Mouse (Mus musculus) forebrain, embryonic 12.5 days (tissue): ENCODE measurements around the gene 4930524B15Rik. TPM values are rescaled to one million over a fixed set of nuclear protein-coding genes. Genes with fewer than 3 reads are reported as not detected.

Experiments used
- ATAC-seq: fragments of 200-750 bp; cut with Nextera tagmentation; 2 replicates; pipeline ENCODE4 v1.8.0; 2017; ENCODE audit warnings: moderate TSS enrichment; ENCODE audit not compliant: low FRiP score
- H3K27ac ChIP-seq: fragments of 300-500 bp; sonication (generic); 2 replicates; pipeline ENCODE4 v1.5.1; 2016; ENCODE audit warnings: mild to moderate bottlenecking
- H3K27me3 ChIP-seq: fragments of 300-500 bp; sonication (generic); 2 replicates; pipeline ENCODE4 v1.6.1; 2016; ENCODE audit warnings: mild to moderate bottlenecking
- H3K36me3 ChIP-seq: fragments of 300-500 bp; sonication (generic); replicated peaks from 2 replicates; pipeline ENCODE4 v1.6.1; 2016; ENCODE audit warnings: mild to moderate bottlenecking
- H3K4me1 ChIP-seq: fragments of 300-500 bp; sonication (generic); 2 replicates; pipeline ENCODE4 v1.6.1; 2016
- H3K4me2 ChIP-seq: fragments of 300-500 bp; sonication (generic); 2 replicates; pipeline ENCODE4 v1.6.1; 2016; ENCODE audit warnings: mild to moderate bottlenecking, moderate library complexity
- H3K4me3 ChIP-seq: fragments of 300-500 bp; sonication (generic); replicated peaks from 2 replicates; pipeline ENCODE4 v1.5.1; 2016; ENCODE audit warnings: mild to moderate bottlenecking
- H3K9ac ChIP-seq: fragments of 300-500 bp; sonication (generic); 2 replicates; pipeline ENCODE4 v1.6.1; 2016; ENCODE audit warnings: mild to moderate bottlenecking
- H3K9me3 ChIP-seq: fragments of 300-500 bp; sonication (generic); 2 replicates; pipeline ENCODE4 v1.6.1; 2016
- WGBS: fragments of 180-500 bp; shearing (Covaris S2); methylation state at CpG from one replicate; pipeline ENCODE4 v1.1.7; 2016; 5-methylcytosine and 5-hydroxymethylcytosine counted together
- polyA plus RNA-seq: library from polyadenylated mRNA; unstranded; fragments of >200 nt; fragmentation: Nextera tagmentation; extraction: Ambion mirVana; gene quantifications from 2 replicates; pipeline ENCODE4 v1.2.1, GENCODE M21; 2016

4930524B15Rik gene
- polyA plus RNA-seq = 0.09 and 0.15 TPM in 2 replicates

- Histone ChIP-seq H3K4me3 (peak within 1 kb of the TSS; percentile 29), H3K4me1 (peaks cover 6% of the 10 kb centered on the region), H3K27me3 (no peaks in the 10 kb centered on the region), H3K27ac (no peak within 1 kb of the TSS), H3K9ac (0 out of 2 replicates have a peak within 1 kb of the TSS, but pooled peaks have one; percentile 40), H3K4me2 (peak within 1 kb of the TSS; percentile 49), H3K36me3 (no peaks in the 10 kb centered on the region), H3K9me3 (no peaks in the 10 kb centered on the region)
- WGBS = 50% methylated on average over 49 of the region's 49 CpGs
- ATAC-seq = peak; percentile 75
Measured at GRCm38 (mm10) chr11:31965256-31966134, at the start of gene 4930524B15Rik. Gene 4930524B15Rik, plus strand, starts transcription at chr11:31965592.

- no peaks in the 10 kb centered on the region for H3K27me3 ChIP-seq
- H3K4me1 ChIP-seq = peaks cover 2% of the 10 kb centered on the region; the same call in 1 of the 2 replicates
- no peak overlapping the region for H3K9ac ChIP-seq
- H3K36me3 ChIP-seq = peaks cover 5% of the 10 kb centered on the region
- H3K4me3 ChIP-seq = no peak overlapping the region
- no peak overlapping the region for H3K27ac ChIP-seq
- ATAC-seq = no peak
- H3K4me2 ChIP-seq = no peak overlapping the region
- WGBS = 95% methylated on average over 1 of the region's 1 CpGs
- no peaks in the 10 kb centered on the region for H3K9me3 ChIP-seq
Measured at GRCm38 (mm10) chr11:31917769-31918168, 47.6 kb upstream of the 4930524B15Rik start.

GRCm38 (mm10) chr11:31930051-31930450, 35.3 kb upstream of the 4930524B15Rik start:
- Histone ChIP-seq H3K27me3 (no peaks in the 10 kb centered on the region), H3K36me3 (peaks cover 47% of the 10 kb centered on the region)
- 95% methylated on average over 10 of the region's 10 CpGs for WGBS

GRCm38 (mm10) chr11:31935652-31936051, 29.7 kb upstream of the 4930524B15Rik start:
- Histone ChIP-seq H3K9me3 (no peaks in the 10 kb centered on the region), H3K4me3 (no peak overlapping the region), H3K27me3 (no peaks in the 10 kb centered on the region), H3K4me1 (peaks cover under 1% of the 10 kb centered on the region; the same call in 1 of the 2 replicates), H3K9ac (no peak overlapping the region), H3K4me2 (no peak overlapping the region), H3K27ac (no peak overlapping the region), H3K36me3 (peaks cover 18% of the 10 kb centered on the region)
- 62% methylated on average over 4 of the region's 4 CpGs for WGBS
- ATAC-seq = no peak

More at GRCm38 (mm10) chr11:31930051-31930450, 35.3 kb upstream of the 4930524B15Rik start:
- Histone ChIP-seq H3K4me1 (no peaks in the 10 kb centered on the region), H3K27ac (no peak overlapping the region), H3K4me2 (no peak overlapping the region), H3K9me3 (no peaks in the 10 kb centered on the region), H3K9ac (no peak overlapping the region), H3K4me3 (no peak overlapping the region)
- no peak for ATAC-seq

GRCm38 (mm10) chr11:31936910-31937525, 28.4 kb upstream of the 4930524B15Rik start:
- WGBS = 93% methylated on average over 10 of the region's 10 CpGs
- Histone ChIP-seq H3K36me3 (peaks cover 6% of the 10 kb centered on the region), H3K27ac (no peak overlapping the region)

GRCm38 (mm10) chr11:31940898-31941639, 24.3 kb upstream of the 4930524B15Rik start:
- Histone ChIP-seq H3K27me3 (no peaks in the 10 kb centered on the region), H3K4me2 (no peak overlapping the region), H3K4me3 (no peak overlapping the region), H3K9me3 (no peaks in the 10 kb centered on the region), H3K4me1 (peaks cover 12% of the 10 kb centered on the region), H3K36me3 (no peaks in the 10 kb centered on the region), H3K9ac (no peak overlapping the region), H3K27ac (peak overlapping the region; percentile 27; the same call in 1 of the 2 replicates)
- peak; percentile 66 for ATAC-seq
- 76% methylated on average over 13 of the region's 13 CpGs for WGBS

More at GRCm38 (mm10) chr11:31936910-31937525, 28.4 kb upstream of the 4930524B15Rik start:
- H3K9ac ChIP-seq = no peak overlapping the region
- no peak for ATAC-seq
- peaks cover 12% of the 10 kb centered on the region for H3K4me1 ChIP-seq
- H3K4me2 ChIP-seq = no peak overlapping the region
- H3K27me3 ChIP-seq = no peaks in the 10 kb centered on the region
- no peaks in the 10 kb centered on the region for H3K9me3 ChIP-seq
- no peak overlapping the region for H3K4me3 ChIP-seq

GRCm38 (mm10) chr11:31941640-31942638, 23.5 kb upstream of the 4930524B15Rik start:
- ATAC-seq = no peak
- no peak overlapping the region for H3K27ac ChIP-seq
- 89% methylated on average over 4 of the region's 4 CpGs for WGBS

GRCm38 (mm10) chr11:31945471-31945870, 19.9 kb upstream of the 4930524B15Rik start:
- WGBS = 85% methylated on average over 3 of the region's 3 CpGs
- ATAC-seq = no peak
- Histone ChIP-seq H3K27ac (no peak overlapping the region), H3K9ac (no peak overlapping the region), H3K36me3 (no peaks in the 10 kb centered on the region), H3K9me3 (no peaks in the 10 kb centered on the region), H3K4me1 (peaks cover 24% of the 10 kb centered on the region), H3K27me3 (peaks cover 4% of the 10 kb centered on the region; the same call in 1 of the 2 replicates), H3K4me3 (no peak overlapping the region), H3K4me2 (no peak overlapping the region)

More at GRCm38 (mm10) chr11:31941640-31942638, 23.5 kb upstream of the 4930524B15Rik start:
- H3K36me3 ChIP-seq = no peaks in the 10 kb centered on the region
- no peaks in the 10 kb centered on the region for H3K9me3 ChIP-seq
- H3K4me1 ChIP-seq = peaks cover 12% of the 10 kb centered on the region
- H3K27me3 ChIP-seq = no peaks in the 10 kb centered on the region
- H3K9ac ChIP-seq = no peak overlapping the region
- no peak overlapping the region for H3K4me2 ChIP-seq
- H3K4me3 ChIP-seq = no peak overlapping the region

GRCm38 (mm10) chr11:31948462-31949330, 16.7 kb upstream of the 4930524B15Rik start:
- peaks cover 8% of the 10 kb centered on the region; the same call in 1 of the 2 replicates for H3K27me3 ChIP-seq
- H3K27ac ChIP-seq = no peak overlapping the region
- peak; percentile 61 for ATAC-seq
- H3K4me1 ChIP-seq = peaks cover 11% of the 10 kb centered on the region
- 12% methylated on average over 15 of the region's 15 CpGs for WGBS
- no peaks in the 10 kb centered on the region for H3K9me3 ChIP-seq
- no peaks in the 10 kb centered on the region for H3K36me3 ChIP-seq
- H3K9ac ChIP-seq = peak overlapping the region; percentile 55
- H3K4me3 ChIP-seq = peak overlapping the region; percentile 41
- peak overlapping the region; percentile 56 for H3K4me2 ChIP-seq

- H3K4me1 ChIP-seq = peaks cover 11% of the 10 kb centered on the region
- H3K9ac ChIP-seq = peak overlapping the region; percentile 55
- H3K4me3 ChIP-seq = peak overlapping the region; percentile 41
- no peaks in the 10 kb centered on the region for H3K36me3 ChIP-seq
- WGBS = 2% methylated on average over 17 of the region's 17 CpGs
- no peak overlapping the region for H3K27ac ChIP-seq
- no peaks in the 10 kb centered on the region for H3K9me3 ChIP-seq
- peak overlapping the region; percentile 56 for H3K4me2 ChIP-seq
- peak; percentile 90 for ATAC-seq
- H3K27me3 ChIP-seq = peaks cover 8% of the 10 kb centered on the region; the same call in 1 of the 2 replicates
Measured at GRCm38 (mm10) chr11:31949331-31949785, 16.0 kb upstream of the 4930524B15Rik start.
